Mouse (Mus musculus) limb, embryonic 14.5 days (tissue): ENCODE results near the gene Nos1ap. TPM values are rescaled to one million over a fixed set of nuclear protein-coding genes. Genes with fewer than 3 reads are reported as not detected.

Experiments
- ATAC-seq: fragments of 200-750 bp; cut with Nextera tagmentation; 2 replicates; pipeline ENCODE4 v1.8.0; 2017; ENCODE audit warnings: low read depth, moderate number of reproducible peaks, moderate TSS enrichment; ENCODE audit not compliant: low FRiP score
- DNase-seq: peaks from one replicate; pipeline ENCODE4 v3.0.0-alpha.2; 2015; ENCODE audit warnings: low spot score
- H3K27ac ChIP-seq: fragments of 300-500 bp; sonication (generic); replicated peaks from 2 replicates; pipeline ENCODE4 v1.5.1; 2014; ENCODE audit warnings: low read depth, mild to moderate bottlenecking, low read length, moderate library complexity, mixed read lengths
- H3K27me3 ChIP-seq: fragments of 300-500 bp; sonication (generic); 2 replicates; pipeline ENCODE4 v1.6.1; 2014; ENCODE audit warnings: low read length, mixed read lengths; ENCODE audit not compliant: control insufficient read depth, insufficient read depth
- H3K36me3 ChIP-seq: fragments of 300-500 bp; sonication (generic); 2 replicates; pipeline ENCODE4 v1.6.1; 2014; ENCODE audit warnings: mild to moderate bottlenecking, low read length, moderate library complexity, mixed read lengths; ENCODE audit not compliant: control insufficient read depth, insufficient read depth
- H3K4me1 ChIP-seq: fragments of 300-500 bp; sonication (generic); 2 replicates; pipeline ENCODE4 v1.6.1; 2014; ENCODE audit warnings: antibody characterized with exemption, low read length, mixed read lengths; ENCODE audit not compliant: control insufficient read depth, insufficient read depth
- H3K4me2 ChIP-seq: fragments of 300-500 bp; sonication (generic); replicated peaks from 2 replicates; pipeline ENCODE4 v1.6.1; 2014; ENCODE audit warnings: low read depth, mild to moderate bottlenecking, low read length, moderate library complexity; ENCODE audit not compliant: severe bottlenecking
- H3K4me3 ChIP-seq: fragments of 300-500 bp; sonication (generic); replicated peaks from 2 replicates; pipeline ENCODE4 v1.5.1; 2014; ENCODE audit warnings: low read length
- H3K9ac ChIP-seq: fragments of 300-500 bp; sonication (generic); 2 replicates; pipeline ENCODE4 v1.6.1; 2014; ENCODE audit warnings: mild to moderate bottlenecking, low read depth, low read length, moderate library complexity; ENCODE audit not compliant: severe bottlenecking
- H3K9me3 ChIP-seq: fragments of 300-500 bp; sonication (generic); 2 replicates; pipeline ENCODE4 v1.6.1; 2016; ENCODE audit warnings: low read length; ENCODE audit not compliant: control insufficient read depth
- POLR2A ChIP-seq: fragments of 200-500 bp; IDR thresholded peaks from 2 replicates; pipeline ENCODE4 v1.8.0; 2012; ENCODE audit warnings: inconsistent platforms, mild to moderate bottlenecking, moderate library complexity, borderline replicate concordance; ENCODE audit not compliant: insufficient read depth, insufficient read length; ENCODE audit errors: extremely low read depth
- WGBS: fragments of 180-500 bp; shearing (Covaris S2); extraction: QIAGEN DNeasy Blood & Tissue Kit; methylation state at CpG from one replicate; pipeline ENCODE4 v1.1.7; 2014; 5-methylcytosine and 5-hydroxymethylcytosine counted together
- polyA plus RNA-seq, 2 experiments: library from polyadenylated mRNA; depleted of rRNA in 1 of 2; stranded (reverse) in 1 of 2; unstranded in 1 of 2; fragments of >200 nt; fragmentation: Nextera tagmentation in 1 of 2; extraction: Ambion mirVana in 1 of 2; gene quantifications; 2 replicates each; pipeline versions ENCODE4 v1.2.1 to v1.2.3; 2012 to 2014

Gene Nos1ap
- polyA plus RNA-seq, 2 experiments = 10.2 to 11.6 TPM

- WGBS = 48% methylated on average over 6 of the region's 6 CpGs
- H3K4me2 ChIP-seq = no peak overlapping the region
- H3K4me3 ChIP-seq = no peak overlapping the region
- no peaks in the 10 kb centered on the region for H3K27me3 ChIP-seq
- ATAC-seq (no peak), DNase-seq (no peak)
- H3K9me3 ChIP-seq = no peaks in the 10 kb centered on the region
- no peak overlapping the region for H3K27ac ChIP-seq
- no peak for TF ChIP-seq POLR2A
- H3K36me3 ChIP-seq = no peaks in the 10 kb centered on the region
- no peak overlapping the region for H3K9ac ChIP-seq
- H3K4me1 ChIP-seq = no peaks in the 10 kb centered on the region
Observed at GRCm38 (mm10) chr1:170521520-170522205, 68.0 kb downstream of the Nos1ap start.

GRCm38 (mm10) chr1:170520206-170520605, 69.5 kb downstream of the Nos1ap start:
- no peak for TF ChIP-seq POLR2A
- H3K9ac ChIP-seq = no peak overlapping the region
- ATAC-seq (no peak), DNase-seq (no peak)
- H3K36me3 ChIP-seq = no peaks in the 10 kb centered on the region
- H3K27me3 ChIP-seq = no peaks in the 10 kb centered on the region
- no peak overlapping the region for H3K27ac ChIP-seq
- H3K4me2 ChIP-seq = no peak overlapping the region
- H3K4me1 ChIP-seq = no peaks in the 10 kb centered on the region
- H3K4me3 ChIP-seq = no peak overlapping the region
- WGBS = 57% methylated on average over 4 of the region's 4 CpGs
- H3K9me3 ChIP-seq = no peaks in the 10 kb centered on the region

GRCm38 (mm10) chr1:170519631-170520030, 70.0 kb downstream of the Nos1ap start:
- 90% methylated on average over 7 of the region's 7 CpGs for WGBS
- no peak overlapping the region for H3K4me3 ChIP-seq
- TF ChIP-seq POLR2A = no peak
- no peak overlapping the region for H3K9ac ChIP-seq
- no peaks in the 10 kb centered on the region for H3K9me3 ChIP-seq
- H3K27me3 ChIP-seq = no peaks in the 10 kb centered on the region
- H3K36me3 ChIP-seq = no peaks in the 10 kb centered on the region
- no peaks in the 10 kb centered on the region for H3K4me1 ChIP-seq
- ATAC-seq (no peak), DNase-seq (no peak)
- no peak overlapping the region for H3K4me2 ChIP-seq
- H3K27ac ChIP-seq = no peak overlapping the region

DNA sequence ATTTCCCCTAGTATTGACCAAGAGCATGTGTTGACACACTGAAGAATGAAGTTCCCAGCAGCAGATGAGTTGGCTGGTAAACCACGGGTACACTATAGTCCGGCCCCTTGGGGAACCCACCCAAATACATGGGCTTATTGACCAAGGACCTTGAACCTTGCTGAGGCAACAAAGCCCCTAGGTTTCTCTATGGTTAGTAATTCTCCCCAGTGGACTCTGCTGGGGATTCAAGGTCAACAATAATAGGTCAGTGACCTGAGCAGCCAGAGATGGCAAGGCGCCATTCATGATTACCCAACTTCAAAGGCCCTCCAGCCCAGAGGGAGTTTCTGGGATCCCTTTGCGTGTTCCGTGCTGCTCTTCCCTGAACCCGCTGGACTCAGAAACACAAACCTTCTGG, 73.5 kb downstream of the Nos1ap start:
- 91% methylated on average over 6 of the region's 6 CpGs for WGBS
- H3K4me2 ChIP-seq = no peak overlapping the region
- no peaks in the 10 kb centered on the region for H3K27me3 ChIP-seq
- no peak for TF ChIP-seq POLR2A
- no peak overlapping the region for H3K9ac ChIP-seq
- no peaks in the 10 kb centered on the region for H3K9me3 ChIP-seq
- no peak for ATAC-seq
- no peak overlapping the region for H3K4me3 ChIP-seq
- DNase-seq = no peak
- no peaks in the 10 kb centered on the region for H3K4me1 ChIP-seq
- H3K27ac ChIP-seq = no peak overlapping the region
- H3K36me3 ChIP-seq = no peaks in the 10 kb centered on the region

- 33% methylated on average over 1 of the region's 1 CpGs for WGBS
- no peak for ATAC-seq
Observed at GRCm38 (mm10) chr1:170515455-170515854, 74.2 kb downstream of the Nos1ap start.

More at GRCm38 (mm10) chr1:170515455-170515854, 74.2 kb downstream of the Nos1ap start:
- DNase-seq = no peak
- no peak overlapping the region for H3K4me2 ChIP-seq
- H3K4me3 ChIP-seq = no peak overlapping the region
- H3K4me1 ChIP-seq = no peaks in the 10 kb centered on the region
- no peak overlapping the region for H3K9ac ChIP-seq
- no peak overlapping the region for H3K27ac ChIP-seq
- no peaks in the 10 kb centered on the region for H3K36me3 ChIP-seq
- H3K9me3 ChIP-seq = no peaks in the 10 kb centered on the region
- H3K27me3 ChIP-seq = no peaks in the 10 kb centered on the region
- TF ChIP-seq POLR2A = no peak
